8 mouse cellular contexts compared by ENCODE assay signal in the genomic region with DNA sequence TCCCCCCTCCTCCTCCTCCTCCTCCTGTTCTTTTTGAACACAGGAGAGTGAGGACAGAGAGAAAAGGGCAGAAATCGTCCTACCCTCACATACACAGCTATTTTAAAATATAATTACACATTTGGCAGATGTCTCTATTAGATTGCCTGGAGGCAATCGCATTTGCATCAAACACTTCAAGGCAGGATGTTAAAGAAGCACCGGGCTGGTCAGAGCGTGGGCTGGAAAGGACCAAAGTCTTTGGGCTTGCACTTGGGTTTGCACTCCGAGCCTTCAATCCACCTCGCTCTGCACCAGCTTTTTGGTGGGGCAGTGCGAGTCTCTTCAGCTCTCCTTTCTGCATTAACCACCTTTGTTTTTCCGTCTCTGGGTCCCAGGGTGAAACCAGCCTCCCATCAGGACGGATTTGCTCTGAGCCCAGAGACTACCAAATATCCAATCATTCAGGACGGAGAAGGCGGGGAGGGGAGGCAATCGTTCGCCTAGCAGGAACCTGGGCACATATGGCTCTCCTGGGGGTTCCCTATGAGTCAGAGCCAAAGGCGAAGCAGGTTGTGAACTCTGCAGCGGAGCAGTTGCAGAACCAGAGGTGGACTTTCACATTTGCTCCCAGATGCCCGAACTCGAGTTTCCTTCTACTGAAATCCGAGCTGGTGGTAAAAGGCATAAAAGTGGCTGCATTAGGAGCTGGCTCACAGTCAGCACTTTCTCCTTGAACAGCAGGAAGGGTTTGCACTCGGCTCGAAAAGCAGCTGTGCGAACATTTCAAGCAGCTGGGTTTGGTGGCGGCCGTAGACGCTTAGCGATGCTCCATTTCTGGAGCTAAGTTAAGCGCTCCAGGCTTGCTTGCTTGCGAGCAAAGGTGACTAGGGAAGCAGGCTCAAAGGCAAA. TPM values are rescaled to one million over a fixed set of nuclear protein-coding genes. Genes with fewer than 3 reads are reported as not detected.
DNase-seq lines count a peak whose midpoint lies in the region; ATAC-seq and TF ChIP-seq lines count a peak whose summit lies in the region.

No protein-coding gene starts in this region.

- TF ChIP-seq CTCF in layer of hippocampus, adult 2 months (conservative IDR thresholded peaks at IDR 0.05) = no peak

- peak overlapping the region; percentile 58 for H3K4me2 ChIP-seq in limb, embryonic 14.5 days (replicated peaks; ENCODE audit: low read depth, low read length, severe bottlenecking)

- peak overlapping the region; percentile 0; the same call in 1 of the 2 replicates for H3K27ac ChIP-seq in layer of hippocampus, adult 2 months
- H3K27ac ChIP-seq in limb, embryonic 14.5 days (replicated peaks; ENCODE audit: low read depth, low read length) = no peak overlapping the region

- H3K4me1 ChIP-seq in limb, embryonic 14.5 days (ENCODE audit: control insufficient read depth, insufficient read depth, low read length) = peaks cover 8% of the 10 kb centered on the region; the same call in 1 of the 2 replicates

- no peaks in the 10 kb centered on the region for H3K27me3 ChIP-seq in limb, embryonic 14.5 days (ENCODE audit: control insufficient read depth, insufficient read depth, low read length)

- no peaks in the 10 kb centered on the region for H3K36me3 ChIP-seq in limb, embryonic 14.5 days (ENCODE audit: control insufficient read depth, insufficient read depth, low read length)

- TF ChIP-seq POLR2A in limb, embryonic 14.5 days (IDR thresholded peaks at IDR 0.05; ENCODE audit: borderline replicate concordance, extremely low read depth, insufficient read depth, insufficient read length) = no peak

- peak; percentile 60 for ATAC-seq in inflammation-experienced regulatory T-cells, adult 6 months
- ATAC-seq in limb, embryonic 14.5 days (ENCODE audit: low FRiP score, low read depth) = peak; percentile 83
- ATAC-seq in monocyte, adult 5-6 weeks (replicated peaks; ENCODE audit: insufficient number of reproducible peaks, low FRiP score, low TSS enrichment, poor library complexity, severe bottlenecking) = 0 out of 2 replicates have a peak, but pooled peaks have one; percentile 35

- peak in 1 of 2 experiments; percentile 9 for DNase-seq in layer of hippocampus, adult 2 months (ENCODE audit: low spot score in 2 of 2)
- DNase-seq in layer of hippocampus, postnatal 14 days (ENCODE audit: low spot score in 2 of 2) = no peak
- DNase-seq in brain, adult 2 months (ENCODE audit: low read depth, low spot score) = peak; percentile 74
- peak; percentile 44 for DNase-seq in gastrocnemius, postnatal 10 days
- peak; percentile 91 for DNase-seq in limb, embryonic 14.5 days (ENCODE audit: low spot score)
- peak; percentile 59 for DNase-seq in yolk sac, embryonic 10.5 days (ENCODE audit: low spot score)

- H3K9me3 ChIP-seq in limb, embryonic 14.5 days (ENCODE audit: control insufficient read depth, low read length) = no peaks in the 10 kb centered on the region

- peak overlapping the region; percentile 50 for H3K4me3 ChIP-seq in layer of hippocampus, adult 2 months
- peak overlapping the region; percentile 33 for H3K4me3 ChIP-seq in limb, embryonic 14.5 days (replicated peaks; ENCODE audit: low read length)

- 1% methylated on average over 27 of the region's 27 CpGs for WGBS in limb, embryonic 14.5 days

- peak overlapping the region; percentile 43 for H3K9ac ChIP-seq in limb, embryonic 14.5 days (ENCODE audit: low read depth, low read length, severe bottlenecking)

RNA-seq across cellular contexts. Expression of gene Cpm, which starts 58.1 kb away (rescaled TPM):
- 1 to 10 TPM; 8.5 to 9.7 TPM for total RNA-seq in layer of hippocampus, adult 2 months (2021)
- 1 to 10 TPM; 7.7 to 7.8 TPM for total RNA-seq in layer of hippocampus, postnatal 14 days (2021)
- 1 to 10 TPM; 9.3 to 10.0 TPM for total RNA-seq in gastrocnemius, postnatal 10 days (2021)
- 10 to 100 TPM; 14.5 to 29.9 (median 27.1) TPM for polyA plus RNA-seq in inflammation-experienced regulatory T-cells, adult 6 months (2017; shearing (Covaris generic))
- polyA plus RNA-seq in limb, embryonic 14.5 days (2012; rRNA removed) = 24.4 and 28.2 TPM in 2 replicates
- polyA plus RNA-seq in limb, embryonic 14.5 days (2014; fragmentation: Nextera tagmentation; extraction: Ambion mirVana) = 41.6 and 44.5 TPM in 2 replicates
- 2.1 to 7.3 TPM (median 4.2 TPM) in 3 replicates for total RNA-seq in monocyte, adult 5-6 weeks (2017)

Comparison
In these comparisons a context has a peak if more than half of its experiments do, and no peak if none do; other contexts are left out.
1. DNase-seq: peak in brain, adult 2 months (single experiment), gastrocnemius, postnatal 10 days (single experiment), limb, embryonic 14.5 days (single experiment) and yolk sac, embryonic 10.5 days (single experiment); none in layer of hippocampus, postnatal 14 days (0 of 2).
2. Peak in every context shown above with its lines, with median percentiles within 50 percentile points of each other: ATAC-seq.